Mouse (Mus musculus) thymus, postnatal 0 days (tissue): ENCODE data around the gene Mtif2. TPM values are rescaled to one million over a fixed set of nuclear protein-coding genes. Genes with fewer than 3 reads are reported as not detected.

Experiments
- DNase-seq: peaks from one replicate; pipeline ENCODE4 v3.0.0-alpha.2; 2015; ENCODE audit warnings: low spot score
- polyA plus RNA-seq: library from polyadenylated mRNA; unstranded; fragments of >200 nt; fragmentation: Nextera tagmentation; extraction: Ambion mirVana; gene quantifications from 2 replicates; pipeline ENCODE4 v1.2.1, GENCODE M21; 2015

Mtif2 gene
- polyA plus RNA-seq, 1 experiment from 2014 or later, result 40.1 TPM

GRCm38 (mm10) chr11:29549425-29549778 lies 23.2 kb downstream of the Mtif2 start:
- no peak for DNase-seq

GRCm38 (mm10) chr11:29560452-29560851 lies 34.2 kb downstream of the Mtif2 start:
- no peak for DNase-seq

- DNase-seq, result no peak
Observed at GRCm38 (mm10) chr11:29560990-29561389, 34.8 kb downstream of the Mtif2 start.

GRCm38 (mm10) chr11:29563406-29563805 lies 37.2 kb downstream of the Mtif2 start:
- DNase-seq, result no peak

GRCm38 (mm10) chr11:29571536-29571935 lies 45.3 kb downstream of the Mtif2 start:
- DNase-seq, result no peak

GRCm38 (mm10) chr11:29572656-29573055 lies 46.4 kb downstream of the Mtif2 start:
- no peak for DNase-seq

- DNase-seq, result peak; percentile 3
Observed at GRCm38 (mm10) chr11:29579610-29580009, 53.4 kb downstream of the Mtif2 start.

Other genes starting within 250 kb of the Mtif2 start
- gene Ccdc88a, start 152.8 kb upstream of the Mtif2 start, polyA plus RNA-seq, result 13.5 and 17.1 TPM in 2 replicates
- 29.6 and 40.5 TPM in 2 replicates for gene Prorsd1, start 11.4 kb upstream of the Mtif2 start, polyA plus RNA-seq
- gene Clhc1, start 21.5 kb downstream of the Mtif2 start, polyA plus RNA-seq, result 0.08 and 0.09 TPM in 2 replicates
- gene Rps27a, start 21.7 kb downstream of the Mtif2 start, polyA plus RNA-seq, result 1,461 and 1,495 TPM in 2 replicates
- gene Rtn4, start 166.5 kb downstream of the Mtif2 start, polyA plus RNA-seq, result 34.9 and 47.1 TPM in 2 replicates